Mouse (Mus musculus) testis, adult 10 weeks (tissue): ENCODE measurements around the gene 1300017J02Rik. TPM values are rescaled to one million over a fixed set of nuclear protein-coding genes. Genes with fewer than 3 reads are reported as not detected.

Experiments
- polyA plus RNA-seq: library from polyadenylated mRNA; stranded (reverse); fragments of 350-450 nt; fragmentation: Illumina TruSeq; extraction: RNeasy Lipid Tissue Mini Kit (QIAGEN cat#74804); gene quantifications from one replicate; pipeline ENCODE4 v1.2.3, GENCODE M21; 2014; ENCODE audit warnings: low read depth, low replicate concordance

1300017J02Rik gene
- polyA plus RNA-seq, result 23.1 TPM

GRCm38 (mm10) chr9:103304927-103305326 lies at the start of gene 1300017J02Rik, which contains the start of gene Topbp1:
TSS of gene 1300017J02Rik (minus strand) at chr9:103305082.
TSS of gene Topbp1 (plus strand) at chr9:103305215.

DNA sequence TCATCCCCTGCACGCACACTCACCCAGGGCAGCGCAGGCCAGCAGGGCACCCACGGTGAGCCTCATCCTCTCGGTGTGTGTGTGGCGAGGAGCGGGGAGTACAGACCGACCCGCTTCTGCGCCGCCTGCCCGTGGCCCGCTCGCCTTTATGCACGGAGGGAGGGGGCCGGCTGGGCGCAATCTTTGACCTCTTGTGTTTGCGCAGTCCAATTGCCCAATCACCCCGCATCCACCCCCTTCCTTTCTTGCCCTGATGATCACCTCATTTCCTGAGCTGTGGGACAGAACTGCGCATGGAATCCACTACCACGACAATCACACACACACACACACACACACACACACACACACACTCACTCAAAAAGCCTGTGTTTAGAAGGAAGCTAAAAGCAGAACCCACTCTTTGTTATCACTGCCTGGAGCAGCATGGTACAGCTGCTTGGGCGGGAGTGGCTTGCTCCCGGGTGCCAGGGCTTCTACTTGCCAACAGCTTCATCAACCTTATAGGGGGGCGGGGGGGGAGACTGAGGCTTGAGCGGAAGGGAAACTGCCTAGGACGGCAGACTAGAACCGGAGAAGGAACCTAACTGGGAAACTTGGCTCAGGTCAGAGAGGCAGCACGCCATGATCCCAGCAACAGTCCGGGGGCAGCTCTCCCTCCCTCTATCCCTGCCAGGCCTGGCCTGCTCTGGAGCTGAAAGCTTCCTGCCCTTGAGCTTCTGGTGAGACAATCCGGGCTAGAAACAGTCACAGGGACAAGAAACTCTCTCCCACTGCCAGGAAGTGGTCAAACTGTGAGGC lies 74.5 kb downstream of the 1300017J02Rik start, which contains the start of the genes Gm20425 and Trf:
Gene Gm20425, minus strand, starts transcription at position 157 of the 801 bp plus-strand sequence.
Gene Trf, minus strand, starts transcription at position 294 of the 801 bp plus-strand sequence.

DNA sequence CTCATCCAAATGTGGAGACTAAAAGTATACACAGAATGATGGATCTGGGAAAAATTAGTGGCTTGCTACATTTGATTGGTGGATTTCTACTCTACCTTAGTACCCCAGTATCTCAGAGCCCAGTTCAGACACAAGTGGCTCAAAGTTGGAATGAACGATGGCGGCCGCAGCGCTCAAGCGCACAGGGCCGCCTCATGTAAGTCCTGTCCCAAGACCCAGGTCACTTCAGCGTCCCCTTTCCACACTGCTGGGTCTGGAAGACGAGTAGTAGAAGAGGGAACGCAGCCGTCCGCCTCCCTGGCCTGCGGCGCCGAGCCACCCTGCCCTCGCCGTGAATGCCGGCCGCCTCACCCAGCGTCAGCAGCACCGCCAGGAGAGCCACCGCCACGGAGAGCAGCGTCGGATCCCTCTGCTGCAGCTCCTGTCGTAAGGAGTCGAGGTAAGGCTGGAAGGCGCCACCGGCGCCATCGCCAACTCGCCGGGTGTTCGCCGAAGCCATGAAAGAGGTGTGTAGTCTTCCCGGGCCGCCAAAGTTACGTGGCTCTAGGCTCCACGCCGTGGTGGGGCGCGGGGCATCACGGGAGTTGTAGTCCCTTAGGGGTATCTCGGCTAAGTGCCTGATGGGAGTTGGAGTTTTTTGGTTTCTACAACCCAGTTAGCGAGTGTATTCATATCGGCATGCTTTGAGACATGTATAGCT lies 103.2 kb downstream of the 1300017J02Rik start, which contains the start of gene Srprb:
Gene Srprb, minus strand, starts transcription at position 577 of the 700 bp plus-strand sequence.

Other genes starting within 250 kb of the 1300017J02Rik start
- gene Rab6b, start 193.3 kb downstream of the 1300017J02Rik start, polyA plus RNA-seq, result 0.76 TPM
- 9.0 TPM for gene Srprb, start 102.9 kb downstream of the 1300017J02Rik start, polyA plus RNA-seq
- 4.4 TPM for gene Gm20425, start 74.8 kb downstream of the 1300017J02Rik start, polyA plus RNA-seq
- gene Trf, start 74.6 kb downstream of the 1300017J02Rik start, polyA plus RNA-seq, result 28.4 TPM
- 82.5 TPM for gene Topbp1, start 133 bp upstream of the 1300017J02Rik start, polyA plus RNA-seq
- gene Cdv3, start 60.8 kb upstream of the 1300017J02Rik start, polyA plus RNA-seq, result 498 TPM
- not detected for gene Bfsp2, start 175.3 kb upstream of the 1300017J02Rik start, polyA plus RNA-seq